Mouse (Mus musculus): ENCODE measurements around the gene Mrpl30. TPM values are rescaled to one million over a fixed set of nuclear protein-coding genes. Genes with fewer than 3 reads are reported as not detected.

The Mrpl30 gene
- polyA plus RNA-seq (2012; fragmentation: generic; extraction: Trizol): 100 to 1,000 TPM; 106 to 176 TPM

DNA sequence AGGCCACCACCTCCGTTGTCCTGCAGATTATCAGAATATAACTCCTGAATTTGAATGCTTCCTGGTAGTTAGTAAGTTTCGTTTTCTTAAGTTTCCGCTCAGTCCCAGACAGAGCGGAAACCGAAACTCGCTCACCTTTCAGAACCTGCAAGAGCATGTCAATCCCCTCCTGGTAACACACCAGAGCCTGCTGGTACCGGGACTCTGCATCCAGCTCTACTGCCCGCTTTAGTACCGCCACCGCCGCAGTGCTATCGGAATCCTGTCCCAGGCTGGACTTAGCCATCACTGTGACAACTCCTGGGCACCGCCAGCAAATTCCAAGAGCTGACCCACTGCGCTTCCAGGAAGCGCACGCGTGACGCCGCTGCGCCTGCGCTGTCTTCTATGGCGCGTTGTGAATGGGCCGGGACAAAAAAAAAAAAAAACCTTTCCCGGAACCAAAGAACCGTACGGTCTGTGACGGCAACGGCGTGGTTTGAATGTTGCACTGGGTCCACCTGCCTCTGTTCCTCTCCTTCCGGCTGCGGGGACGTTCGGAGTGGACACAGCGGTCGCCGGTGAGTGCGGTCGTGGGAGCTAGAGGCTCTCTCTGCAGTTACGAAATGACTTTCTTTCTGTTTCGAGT lies at the start of gene Mrpl30, which contains the start of gene Mitd1:
Gene Mrpl30 (plus strand): TSS at position 453 of the 628 bp plus-strand sequence.
Gene Mitd1 (minus strand): TSS at position 387 of the 628 bp plus-strand sequence.

DNA sequence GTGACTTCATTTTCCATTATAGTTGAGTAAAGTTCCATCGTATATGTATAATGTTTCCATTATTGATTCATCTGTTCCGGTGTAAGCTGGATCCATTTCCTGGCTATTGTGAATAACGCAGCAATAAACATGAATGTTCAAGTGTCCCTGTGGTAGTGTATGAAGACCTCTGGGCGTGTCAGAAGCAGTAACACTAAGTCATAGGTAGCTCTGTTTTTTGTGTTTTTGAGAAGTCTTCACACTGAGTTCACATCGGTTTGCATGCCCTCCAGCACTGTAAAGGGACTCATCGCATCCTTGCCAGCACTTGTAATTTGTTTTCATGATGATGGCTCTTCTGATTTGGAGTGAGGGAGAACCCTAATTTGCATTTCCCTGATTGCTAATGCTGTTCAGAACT lies 24.0 kb upstream of the Mrpl30 start, which contains the start of gene Tsga10:
Gene Tsga10 (minus strand): TSS at position 144 of the 400 bp plus-strand sequence.

DNA sequence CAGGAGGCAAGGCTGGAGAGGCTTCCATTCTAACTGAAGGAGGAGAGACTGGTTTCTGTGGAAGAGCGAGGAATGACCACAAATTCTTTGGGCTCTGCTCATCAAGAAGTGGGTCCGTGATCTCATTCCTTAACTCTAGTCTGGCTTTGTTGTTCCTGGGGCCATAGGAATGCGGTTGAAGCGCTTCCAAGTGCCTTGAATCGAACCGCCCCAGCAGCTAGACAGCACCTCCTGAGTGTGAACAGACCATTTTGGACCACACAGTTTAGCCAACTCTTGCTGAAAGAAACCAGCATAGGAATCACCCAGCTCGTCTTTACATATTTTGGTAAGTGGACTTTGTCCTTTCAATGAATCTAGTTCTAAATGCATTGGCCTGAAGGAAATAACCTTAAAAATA lies 18.6 kb upstream of the Mrpl30 start, which contains the start of gene Lipt1:
Gene Lipt1 (plus strand): TSS at position 35 of the 400 bp plus-strand sequence.

DNA sequence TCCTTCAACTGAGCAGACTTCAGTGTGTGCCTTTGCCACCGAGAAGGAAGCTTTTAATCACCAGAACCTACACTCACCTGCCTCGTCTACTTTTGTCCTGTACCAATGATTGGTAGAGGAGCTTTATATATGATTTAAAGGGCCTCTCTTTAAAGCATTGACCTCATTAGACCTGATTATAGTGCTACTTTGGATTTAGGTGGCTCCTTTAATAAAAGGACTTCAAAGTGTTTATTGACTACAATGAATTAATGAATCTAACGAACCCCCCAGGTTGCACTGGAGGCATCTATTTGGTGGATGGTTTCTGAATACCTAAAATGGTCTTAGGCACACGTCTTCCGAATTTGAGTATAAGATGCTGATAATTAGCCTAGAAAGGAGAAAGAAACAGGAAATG lies 26.1 kb downstream of the Mrpl30 start, which contains the start of gene Lyg2:
Gene Lyg2 (minus strand): TSS at position 101 of the 400 bp plus-strand sequence.

Other genes with a start within 250 kb of the Mrpl30 start
- gene 2010300C02Rik, start 170.4 kb upstream of the Mrpl30 start, polyA plus RNA-seq (2012; fragmentation: generic; extraction: Trizol): not detected
- gene Tsga10, start 24.0 kb upstream of the Mrpl30 start, polyA plus RNA-seq (2012; fragmentation: generic; extraction: Trizol): under 1 TPM; 0.04 to 0.53 TPM
- 1 to 10 TPM; 3.6 to 6.0 TPM for gene Lipt1, start 18.7 kb upstream of the Mrpl30 start, polyA plus RNA-seq (2012; fragmentation: generic; extraction: Trizol)
- 1 to 10 TPM; 1.0 to 7.9 TPM for gene Mitd1, start 66 bp upstream of the Mrpl30 start, polyA plus RNA-seq (2012; fragmentation: generic; extraction: Trizol)
- gene Lyg2, start 26.0 kb downstream of the Mrpl30 start, polyA plus RNA-seq (2012; fragmentation: generic; extraction: Trizol): not detected
- not detected for gene Lyg1, start 67.3 kb downstream of the Mrpl30 start, polyA plus RNA-seq (2012; fragmentation: generic; extraction: Trizol)
- 10 to 100 TPM; 10.9 to 41.7 TPM for gene Txndc9, start 107.4 kb downstream of the Mrpl30 start, polyA plus RNA-seq (2012; fragmentation: generic; extraction: Trizol)
- gene Eif5b, start 107.5 kb downstream of the Mrpl30 start, polyA plus RNA-seq (2012; fragmentation: generic; extraction: Trizol): 1 to 10 TPM; 3.7 to 9.3 TPM
- gene Rev1, start 239.3 kb downstream of the Mrpl30 start, polyA plus RNA-seq (2012; fragmentation: generic; extraction: Trizol): 1 to 10 TPM in 1 of 2 experiments, under 1 TPM in 1; 0.33 to 5.5 TPM